21 mouse cellular contexts compared by ENCODE assay signal in the genomic region with DNA sequence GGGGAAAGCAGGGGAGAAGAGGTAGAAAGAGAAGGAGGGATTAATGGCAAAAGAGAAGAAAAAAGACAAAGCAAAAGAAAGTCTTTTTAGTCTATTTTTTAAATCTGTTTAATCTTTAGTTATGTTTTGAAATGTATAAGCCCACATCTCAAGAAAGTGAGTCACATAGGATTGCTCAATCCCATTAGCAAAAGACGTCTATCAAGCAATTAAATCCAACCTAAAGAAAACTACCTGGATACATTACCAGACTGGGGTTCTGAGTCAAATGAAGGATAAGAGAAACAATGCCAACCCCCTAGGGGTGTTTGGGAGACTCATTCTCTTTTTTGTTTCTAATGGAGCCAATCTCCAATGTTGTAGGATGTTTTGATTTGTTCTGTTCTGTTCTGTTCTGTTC.
DNase-seq lines count a peak whose midpoint lies in the region; ATAC-seq and TF ChIP-seq lines count a peak whose summit lies in the region.
"Had no signal": no experiment of that assay in that cellular context is flagged by ENCODE, and none has a peak within 500 bp of the region (broad histone marks: within the 10 kb centered on the region; RNA-seq: fewer than 3 reads in every experiment).

No protein-coding gene starts in this region.

- H3K4me1 ChIP-seq in hindbrain, embryonic 13.5 days (replicated peaks), result peaks cover 6% of the 10 kb centered on the region; the same call in 1 of the 2 replicates
- no peaks in the 10 kb centered on the region for H3K4me1 ChIP-seq in hindbrain, postnatal 0 days (ENCODE audit: insufficient read depth, low read length)
- H3K4me1 ChIP-seq in midbrain, embryonic 14.5 days (ENCODE audit: control insufficient read depth, insufficient read depth, low read length), result peaks cover 6% of the 10 kb centered on the region; the same call in 1 of the 2 replicates
- peaks cover 8% of the 10 kb centered on the region for H3K4me1 ChIP-seq in midbrain, embryonic 10.5 days
- H3K4me1 ChIP-seq: heart, embryonic 10.5 days had no signal

- H3K9ac ChIP-seq in hindbrain, embryonic 13.5 days, result no peak overlapping the region
- H3K9ac ChIP-seq in hindbrain, postnatal 0 days (replicated peaks; ENCODE audit: low read length), result no peak overlapping the region
- no peak overlapping the region for H3K9ac ChIP-seq in midbrain, embryonic 14.5 days (replicated peaks; ENCODE audit: low read length)
- H3K9ac ChIP-seq: embryonic facial prominence, embryonic 13.5 days had no signal

- no peak overlapping the region for H3K4me2 ChIP-seq in hindbrain, embryonic 13.5 days
- H3K4me2 ChIP-seq in hindbrain, postnatal 0 days (ENCODE audit: low read depth, low read length), result no peak overlapping the region
- no peak overlapping the region for H3K4me2 ChIP-seq in midbrain, embryonic 14.5 days (ENCODE audit: low read length)
- H3K4me2 ChIP-seq in myocyte (ENCODE audit: low read depth), result no peak overlapping the region
- H3K4me2 ChIP-seq: embryonic facial prominence, embryonic 13.5 days had no signal

- no peak for TF ChIP-seq CTCF in hindbrain, postnatal 0 days (IDR thresholded peaks at IDR 0.05; ENCODE audit: low read depth)
- TF ChIP-seq CTCF in C2C12 (IDR thresholded peaks at IDR 0.05; ENCODE audit: control insufficient read depth, insufficient read depth, insufficient read length), result no peak

- ATAC-seq in hindbrain, embryonic 13.5 days (ENCODE audit: low FRiP score), result no peak
- no peak for ATAC-seq in hindbrain, postnatal 0 days
- no peak for ATAC-seq in midbrain, embryonic 14.5 days (ENCODE audit: low FRiP score, low TSS enrichment)
- ATAC-seq: activated CD4-positive, CD25-positive, alpha-beta regulatory T cell, adult 4 months; CD4-positive, CD25-positive, alpha-beta regulatory T cell, adult 4 months; inflammation-experienced regulatory T-cells, adult 6 months; intestine, postnatal 0 days had no signal

- H3K36me3 ChIP-seq in hindbrain, embryonic 13.5 days, result no peaks in the 10 kb centered on the region
- no peaks in the 10 kb centered on the region for H3K36me3 ChIP-seq in hindbrain, postnatal 0 days (ENCODE audit: insufficient read depth, low read length)
- H3K36me3 ChIP-seq in midbrain, embryonic 14.5 days (ENCODE audit: control insufficient read depth, insufficient read depth, low read length), result no peaks in the 10 kb centered on the region
- H3K36me3 ChIP-seq in midbrain, embryonic 10.5 days, result no peaks in the 10 kb centered on the region
- H3K36me3 ChIP-seq in C2C12 (ENCODE audit: control insufficient read depth, insufficient read depth) (no peaks in the 10 kb centered on the region), myocyte (ENCODE audit: control insufficient read depth, insufficient read depth) (no peaks in the 10 kb centered on the region)
- H3K36me3 ChIP-seq: embryonic facial prominence, embryonic 13.5 days; G1E; heart, embryonic 10.5 days had no signal

- no peak for TF ChIP-seq POLR2A in myocyte (IDR thresholded peaks at IDR 0.05; ENCODE audit: insufficient read length, low read depth)

- no peaks in the 10 kb centered on the region for H3K9me3 ChIP-seq in hindbrain, embryonic 13.5 days
- H3K9me3 ChIP-seq in hindbrain, postnatal 0 days (ENCODE audit: low read length), result no peaks in the 10 kb centered on the region
- no peaks in the 10 kb centered on the region for H3K9me3 ChIP-seq in midbrain, embryonic 14.5 days (ENCODE audit: control insufficient read depth, low read length)
- H3K9me3 ChIP-seq in midbrain, embryonic 10.5 days (replicated peaks), result no peaks in the 10 kb centered on the region
- H3K9me3 ChIP-seq: embryonic facial prominence, embryonic 13.5 days; heart, embryonic 10.5 days had no signal

- H3K27ac ChIP-seq in hindbrain, embryonic 13.5 days, result 0 out of 2 replicates have a peak overlapping the region, but pooled peaks have one; percentile 13
- H3K27ac ChIP-seq in hindbrain, postnatal 0 days, result no peak overlapping the region
- peak overlapping the region; percentile 21; the same call in 1 of the 2 replicates for H3K27ac ChIP-seq in midbrain, embryonic 14.5 days (replicated peaks; ENCODE audit: low read depth, low read length)
- H3K27ac ChIP-seq in midbrain, embryonic 10.5 days (replicated peaks), result no peak overlapping the region
- H3K27ac ChIP-seq: embryonic facial prominence, embryonic 13.5 days; heart, embryonic 10.5 days had no signal

- no peaks in the 10 kb centered on the region for H3K27me3 ChIP-seq in hindbrain, embryonic 13.5 days
- H3K27me3 ChIP-seq in hindbrain, postnatal 0 days (ENCODE audit: insufficient read depth, low read length), result no peaks in the 10 kb centered on the region
- no peaks in the 10 kb centered on the region for H3K27me3 ChIP-seq in midbrain, embryonic 14.5 days (ENCODE audit: control insufficient read depth, insufficient read depth, low read length)
- H3K27me3 ChIP-seq in midbrain, embryonic 10.5 days (ENCODE audit: low read depth, poor library complexity, severe bottlenecking), result peaks cover 10% of the 10 kb centered on the region
- H3K27me3 ChIP-seq in C2C12 (ENCODE audit: control insufficient read depth, insufficient read depth, insufficient read length) (no peaks in the 10 kb centered on the region), myocyte (ENCODE audit: control insufficient read depth, insufficient read depth, insufficient read length) (no peaks in the 10 kb centered on the region)
- H3K27me3 ChIP-seq: embryonic facial prominence, embryonic 13.5 days had no signal

- H3K79me2 ChIP-seq in C2C12 (ENCODE audit: control insufficient read depth, insufficient read depth) (no peaks in the 10 kb centered on the region), myocyte (ENCODE audit: control insufficient read depth, insufficient read depth) (no peaks in the 10 kb centered on the region)

- DNase-seq in hindbrain, postnatal 0 days (ENCODE audit: low spot score), result no peak
- DNase-seq in midbrain, embryonic 14.5 days, result no peak
- no peak for DNase-seq in midbrain, embryonic 10.5 days (ENCODE audit: low spot score)
- DNase-seq in left cerebral cortex, adult 8-10 months (ENCODE audit: low spot score in 2 of 2), result no peak
- DNase-seq: cerebellum, adult 11-12 months; cerebellum, adult 9-11 months; cerebellum, postnatal 36 days; gastrocnemius, postnatal 10 days; heart, adult 18-20 months; heart, postnatal 10 days; heart, postnatal 4 days had no signal

- 55% methylated on average over 1 of the region's 1 CpGs for WGBS in hindbrain, embryonic 13.5 days
- WGBS in hindbrain, postnatal 0 days, result 57% methylated on average over 1 of the region's 1 CpGs
- 41% methylated on average over 1 of the region's 1 CpGs for WGBS in midbrain, embryonic 14.5 days
- 70% methylated on average over 1 of the region's 1 CpGs for WGBS in midbrain, embryonic 10.5 days

- H3ac ChIP-seq in C2C12 (ENCODE audit: control insufficient read depth, insufficient read length, low read depth) (no peak overlapping the region), myocyte (ENCODE audit: control insufficient read depth, insufficient read length) (no peak overlapping the region)

- no peaks in the 10 kb centered on the region for H3K79me3 ChIP-seq in C2C12 (ENCODE audit: low read depth)

- H3K4me3 ChIP-seq in hindbrain, embryonic 13.5 days, result no peak overlapping the region
- no peak overlapping the region for H3K4me3 ChIP-seq in hindbrain, postnatal 0 days (ENCODE audit: low read length)
- no peak overlapping the region for H3K4me3 ChIP-seq in midbrain, embryonic 14.5 days (replicated peaks; ENCODE audit: low read depth, low read length)
- H3K4me3 ChIP-seq in midbrain, embryonic 10.5 days, result no peak overlapping the region
- H3K4me3 ChIP-seq in C2C12 (ENCODE audit: insufficient read depth, poor library complexity, severe bottlenecking), result no peak overlapping the region
- no peak overlapping the region for H3K4me3 ChIP-seq in myocyte
- H3K4me3 ChIP-seq: embryonic facial prominence, embryonic 13.5 days; heart, embryonic 10.5 days had no signal

TF ChIP-seq in C2C12, 6 proteins besides CTCF, POLR2A, EP300 and RAD21:
- no peak for TF ChIP-seq MAX (IDR thresholded peaks at IDR 0.05)
- TF ChIP-seq FOSL1 (IDR thresholded peaks at IDR 0.05; ENCODE audit: insufficient read depth, low read length, poor library complexity, severe bottlenecking), result no peak
- no peak for TF ChIP-seq USF1 (IDR thresholded peaks at IDR 0.05; ENCODE audit: low read depth)
- TF ChIP-seq MYOG (IDR thresholded peaks at IDR 0.05; ENCODE audit: control insufficient read depth, extremely low read depth, insufficient read length), result no peak
- no peak for TF ChIP-seq MYOD1 (IDR thresholded peaks at IDR 0.05; ENCODE audit: control insufficient read depth, insufficient read length, low read depth)
- peak; percentile 64 for TF ChIP-seq CEBPB (IDR thresholded peaks at IDR 0.05; ENCODE audit: low read depth)
TF ChIP-seq in C2C12: peak in this region for 1.

TF ChIP-seq in myocyte, 11 proteins besides CTCF, POLR2A, EP300 and RAD21:
- TF ChIP-seq E2F4 (IDR thresholded peaks at IDR 0.05; ENCODE audit: insufficient read depth) (no peak), CEBPB (IDR thresholded peaks at IDR 0.05; ENCODE audit: insufficient read depth, poor library complexity, severe bottlenecking) (peak; percentile 54; the same call in 1 of the 2 replicates)

Comparison
In these comparisons a context has a peak if more than half of its experiments do, and no peak if none do; other contexts are left out.
1. H3K27ac ChIP-seq: peak in hindbrain, embryonic 13.5 days (single experiment) and midbrain, embryonic 14.5 days (single experiment); none in hindbrain, postnatal 0 days (single experiment) and midbrain, embryonic 10.5 days (single experiment).